Mouse (Mus musculus): ENCODE measurements around the gene Dcx. TPM values are rescaled to one million over a fixed set of nuclear protein-coding genes. Genes with fewer than 3 reads are reported as not detected.

The Dcx gene
- 2.5 and 2.8 TPM in 2 replicates for polyA plus RNA-seq (2012; rRNA removed)

GRCm38 (mm10) chrX:143932958-143933357, at the start of gene Dcx:
Dcx (minus strand) TSS chrX:143933311.
- H3K27ac ChIP-seq (ENCODE audit: insufficient read depth, low read length) = no peak within 1 kb of the TSS
- no peaks in the 10 kb centered on the region for H3K27me3 ChIP-seq (ENCODE audit: control insufficient read depth, insufficient read depth, low read length)
- no peak for TF ChIP-seq CTCF (IDR thresholded peaks at IDR 0.05; ENCODE audit: borderline replicate concordance, insufficient read depth, low read depth, low read length)
- no peak for TF ChIP-seq POLR2A (IDR thresholded peaks at IDR 0.05; ENCODE audit: borderline replicate concordance, insufficient read depth, low read length)
- peak; percentile 11 to 20 for DNase-seq
- 10% methylated on average over 8 of the region's 8 CpGs for WGBS
- H3K4me3 ChIP-seq (replicated peaks; ENCODE audit: insufficient read depth, low read depth, low read length) = peak within 1 kb of the TSS; percentile 30
- H3K4me1 ChIP-seq (ENCODE audit: control insufficient read depth, insufficient read depth, low read length) = no peaks in the 10 kb centered on the region

- WGBS = 31% methylated on average over 6 of the region's 6 CpGs
- no peak for DNase-seq
- Histone ChIP-seq H3K27me3 (ENCODE audit: control insufficient read depth, insufficient read depth, low read length) (no peaks in the 10 kb centered on the region), H3K4me1 (ENCODE audit: control insufficient read depth, insufficient read depth, low read length) (no peaks in the 10 kb centered on the region), H3K27ac (ENCODE audit: insufficient read depth, low read length) (no peak overlapping the region), H3K4me3 (replicated peaks; ENCODE audit: insufficient read depth, low read depth, low read length) (no peak overlapping the region)
- TF ChIP-seq CTCF (IDR thresholded peaks at IDR 0.05; ENCODE audit: borderline replicate concordance, insufficient read depth, low read depth, low read length) (no peak), POLR2A (IDR thresholded peaks at IDR 0.05; ENCODE audit: borderline replicate concordance, insufficient read depth, low read length) (no peak)
Measured at GRCm38 (mm10) chrX:143966249-143966648, 33.1 kb upstream of the Dcx start.

- H3K4me1 ChIP-seq (ENCODE audit: control insufficient read depth, insufficient read depth, low read length) = no peaks in the 10 kb centered on the region
- 34% methylated on average over 2 of the region's 2 CpGs for WGBS
- DNase-seq = no peak
- no peak overlapping the region for H3K27ac ChIP-seq (ENCODE audit: insufficient read depth, low read length)
- TF ChIP-seq POLR2A (IDR thresholded peaks at IDR 0.05; ENCODE audit: borderline replicate concordance, insufficient read depth, low read length) (no peak), CTCF (IDR thresholded peaks at IDR 0.05; ENCODE audit: borderline replicate concordance, insufficient read depth, low read depth, low read length) (no peak)
- no peaks in the 10 kb centered on the region for H3K27me3 ChIP-seq (ENCODE audit: control insufficient read depth, insufficient read depth, low read length)
- no peak overlapping the region for H3K4me3 ChIP-seq (replicated peaks; ENCODE audit: insufficient read depth, low read depth, low read length)
Measured at GRCm38 (mm10) chrX:143933671-143934070, 560 bp upstream of the Dcx start.

- TF ChIP-seq POLR2A (IDR thresholded peaks at IDR 0.05; ENCODE audit: borderline replicate concordance, insufficient read depth, low read length) (no peak), CTCF (IDR thresholded peaks at IDR 0.05; ENCODE audit: borderline replicate concordance, insufficient read depth, low read depth, low read length) (no peak)
- 22% methylated on average over 1 of the region's 1 CpGs for WGBS
- H3K4me1 ChIP-seq (ENCODE audit: control insufficient read depth, insufficient read depth, low read length) = no peaks in the 10 kb centered on the region
- H3K27me3 ChIP-seq (ENCODE audit: control insufficient read depth, insufficient read depth, low read length) = no peaks in the 10 kb centered on the region
- no peak overlapping the region for H3K27ac ChIP-seq (ENCODE audit: insufficient read depth, low read length)
- no peak for DNase-seq
- H3K4me3 ChIP-seq (replicated peaks; ENCODE audit: insufficient read depth, low read depth, low read length) = no peak overlapping the region
Measured at GRCm38 (mm10) chrX:143932530-143932929, 581 bp downstream of the Dcx start.

- TF ChIP-seq CTCF (IDR thresholded peaks at IDR 0.05; ENCODE audit: borderline replicate concordance, insufficient read depth, low read depth, low read length) (no peak), POLR2A (IDR thresholded peaks at IDR 0.05; ENCODE audit: borderline replicate concordance, insufficient read depth, low read length) (no peak)
- Histone ChIP-seq H3K4me3 (replicated peaks; ENCODE audit: insufficient read depth, low read depth, low read length) (no peak overlapping the region), H3K27me3 (ENCODE audit: control insufficient read depth, insufficient read depth, low read length) (no peaks in the 10 kb centered on the region), H3K27ac (ENCODE audit: insufficient read depth, low read length) (no peak overlapping the region), H3K4me1 (ENCODE audit: control insufficient read depth, insufficient read depth, low read length) (no peaks in the 10 kb centered on the region)
- peak; percentile 4 to 9 for DNase-seq
- WGBS = 26% methylated on average over 6 of the region's 6 CpGs
Measured at GRCm38 (mm10) chrX:143931400-143932185, 1.5 kb downstream of the Dcx start.

- WGBS = 68% methylated on average over 5 of the region's 5 CpGs
- no peak for DNase-seq
Measured at GRCm38 (mm10) chrX:143922070-143922469, 11.0 kb downstream of the Dcx start.

GRCm38 (mm10) chrX:143906699-143907471, 26.2 kb downstream of the Dcx start:
- Histone ChIP-seq H3K27ac (ENCODE audit: insufficient read depth, low read length) (no peak overlapping the region), H3K4me3 (replicated peaks; ENCODE audit: insufficient read depth, low read depth, low read length) (no peak overlapping the region), H3K27me3 (ENCODE audit: control insufficient read depth, insufficient read depth, low read length) (no peaks in the 10 kb centered on the region), H3K4me1 (ENCODE audit: control insufficient read depth, insufficient read depth, low read length) (no peaks in the 10 kb centered on the region)
- DNase-seq = no peak
- TF ChIP-seq POLR2A (IDR thresholded peaks at IDR 0.05; ENCODE audit: borderline replicate concordance, insufficient read depth, low read length) = no peak
- TF ChIP-seq CTCF (IDR thresholded peaks at IDR 0.05; ENCODE audit: borderline replicate concordance, insufficient read depth, low read depth, low read length) = no peak
- 86% methylated on average over 3 of the region's 3 CpGs for WGBS

More at GRCm38 (mm10) chrX:143922070-143922469, 11.0 kb downstream of the Dcx start:
- no peak overlapping the region for H3K4me3 ChIP-seq (replicated peaks; ENCODE audit: insufficient read depth, low read depth, low read length)
- no peak overlapping the region for H3K27ac ChIP-seq (ENCODE audit: insufficient read depth, low read length)
- H3K27me3 ChIP-seq (ENCODE audit: control insufficient read depth, insufficient read depth, low read length) = no peaks in the 10 kb centered on the region
- TF ChIP-seq CTCF (IDR thresholded peaks at IDR 0.05; ENCODE audit: borderline replicate concordance, insufficient read depth, low read depth, low read length) (no peak), POLR2A (IDR thresholded peaks at IDR 0.05; ENCODE audit: borderline replicate concordance, insufficient read depth, low read length) (no peak)
- H3K4me1 ChIP-seq (ENCODE audit: control insufficient read depth, insufficient read depth, low read length) = no peaks in the 10 kb centered on the region

All from cerebellum, adult 2 months (tissue).